Mouse (Mus musculus) left cerebral cortex, postnatal 4 days (tissue): ENCODE measurements at regions not wholly inside any gene's neighbourhood (a gene's known extent, or its start where the extent isn't known, plus 50 kb on each side); places are given as distances from the start of the nearest gene placed in this dataset.

ENCODE experiments used
- DNase-seq: peaks from one replicate; pipeline ENCODE4 v3.0.0-alpha.2; 2022
- intact Hi-C: fragments of 180-260 bp; cut with DNase I; formaldehyde crosslinking; loops from one replicate; pipeline ENCODE4 v1.15.1; 2025

GRCm38 (mm10) chr4:114349601-114350000 lies 56.9 kb upstream of the Trabd2b start:
- intact Hi-C loops, result loop anchor here (5.0 to 10.0 kb wide), 2 partner anchors 53 to 285 kb away; no protein-coding TSS in a partner anchor
- no peak for DNase-seq

- intact Hi-C loops, result no loop called here
- no peak for DNase-seq
These were observed 55.2 kb upstream of the Trabd2b start for GRCm38 (mm10) chr4:114351282-114351681.

GRCm38 (mm10) chr4:114353058-114353457 lies 53.5 kb upstream of the Trabd2b start:
- DNase-seq, result no peak

More at GRCm38 (mm10) chr4:114353058-114353457, 53.5 kb upstream of the Trabd2b start:
- intact Hi-C loops, result no loop called here
